Mouse (Mus musculus) midbrain, embryonic 13.5 days (tissue): Measurements from ENCODE around the gene Tmem238l. TPM values are rescaled to one million over a fixed set of nuclear protein-coding genes. Genes with fewer than 3 reads are reported as not detected.
A peak's percentile ranks its signal among the peaks of the same experiment; 100 is the strongest.

Source experiments
- ATAC-seq: fragments of 200-750 bp; cut with Nextera tagmentation; 2 replicates; pipeline ENCODE4 v1.8.0; 2017; ENCODE audit warnings: mild to moderate bottlenecking, moderate TSS enrichment, moderate library complexity
- H3K27ac ChIP-seq: fragments of 300-500 bp; sonication (generic); 2 replicates; pipeline ENCODE4 v1.5.1; 2015; ENCODE audit warnings: inconsistent platforms, mild to moderate bottlenecking, moderate library complexity
- H3K27me3 ChIP-seq: fragments of 300-500 bp; sonication (generic); 2 replicates; pipeline ENCODE4 v1.6.1; 2015; ENCODE audit warnings: mild to moderate bottlenecking, inconsistent platforms
- H3K36me3 ChIP-seq: fragments of 300-500 bp; sonication (generic); 2 replicates; pipeline ENCODE4 v1.6.1; 2015; ENCODE audit warnings: mild to moderate bottlenecking, inconsistent platforms
- H3K4me1 ChIP-seq: fragments of 300-500 bp; sonication (generic); replicated peaks from 2 replicates; pipeline ENCODE4 v1.6.1; 2015; ENCODE audit warnings: inconsistent platforms
- H3K4me2 ChIP-seq: fragments of 300-500 bp; sonication (generic); replicated peaks from 2 replicates; pipeline ENCODE4 v1.6.1; 2015; ENCODE audit warnings: moderate library complexity, mild to moderate bottlenecking, inconsistent platforms
- H3K4me3 ChIP-seq: fragments of 300-500 bp; sonication (generic); replicated peaks from 2 replicates; pipeline ENCODE4 v1.5.1; 2015; ENCODE audit warnings: mild to moderate bottlenecking, inconsistent platforms
- H3K9ac ChIP-seq: fragments of 300-500 bp; sonication (generic); replicated peaks from 2 replicates; pipeline ENCODE4 v1.6.1; 2015; ENCODE audit warnings: mild to moderate bottlenecking, inconsistent platforms
- H3K9me3 ChIP-seq: fragments of 300-500 bp; sonication (generic); 2 replicates; pipeline ENCODE4 v1.6.1; 2016; ENCODE audit warnings: mild to moderate bottlenecking, inconsistent platforms
- WGBS: fragments of 180-500 bp; shearing (Covaris S2); methylation state at CpG from one replicate; pipeline ENCODE4 v1.1.7; 2015; 5-methylcytosine and 5-hydroxymethylcytosine counted together
- polyA plus RNA-seq: library from polyadenylated mRNA; unstranded; fragments of >200 nt; fragmentation: Nextera tagmentation; extraction: Ambion mirVana; gene quantifications from 2 replicates; pipeline ENCODE4 v1.2.1, GENCODE M21; 2015

Gene Tmem238l
- polyA plus RNA-seq, 1 experiment from 2014 or later, result not detected

DNA sequence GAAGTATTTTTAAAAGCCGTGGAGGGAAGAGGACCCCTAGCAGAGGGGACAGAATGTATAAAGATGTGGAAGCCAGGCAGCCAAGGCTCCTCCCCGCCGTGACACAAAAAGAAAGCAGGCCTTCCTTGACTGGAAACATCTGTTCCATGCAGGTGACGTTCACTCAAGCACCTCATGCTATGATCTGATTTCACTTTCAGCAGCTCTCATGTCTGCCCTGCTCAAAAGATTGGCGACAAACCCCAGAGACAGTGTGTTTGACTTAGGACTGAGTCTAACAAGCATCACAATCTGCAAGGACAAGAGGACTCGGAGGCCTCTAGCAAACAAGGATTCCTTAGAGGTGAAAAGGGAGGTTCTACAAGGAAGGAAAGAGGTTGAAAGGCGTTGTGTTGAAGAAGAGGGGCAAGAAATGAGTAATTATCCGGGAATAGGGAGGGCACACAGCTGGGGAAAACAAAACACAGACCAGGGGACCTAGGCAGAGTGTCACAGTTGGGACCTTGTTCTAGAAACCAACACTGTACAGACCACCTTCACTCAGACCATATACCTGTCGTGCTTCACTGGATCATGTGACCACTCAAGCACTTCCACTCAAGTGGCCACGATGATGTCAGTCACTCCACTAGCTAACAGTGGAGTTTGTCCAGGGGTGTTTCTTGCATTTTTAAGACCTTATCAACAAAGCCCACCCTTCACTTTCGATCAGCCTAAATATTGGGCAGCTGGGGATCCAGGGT lies 27.2 kb downstream of the Tmem238l start:
- WGBS, result 65% methylated on average over 11 of the region's 11 CpGs
- Histone ChIP-seq H3K4me3 (no peak overlapping the region), H3K9me3 (no peaks in the 10 kb centered on the region), H3K4me1 (peaks cover 19% of the 10 kb centered on the region), H3K27me3 (0 out of 2 replicates have a peak, but pooled peaks cover 2% of the 10 kb centered on the region), H3K4me2 (no peak overlapping the region), H3K9ac (no peak overlapping the region), H3K27ac (peak overlapping the region; percentile 83), H3K36me3 (no peaks in the 10 kb centered on the region)
- ATAC-seq, result peak; percentile 35

DNA sequence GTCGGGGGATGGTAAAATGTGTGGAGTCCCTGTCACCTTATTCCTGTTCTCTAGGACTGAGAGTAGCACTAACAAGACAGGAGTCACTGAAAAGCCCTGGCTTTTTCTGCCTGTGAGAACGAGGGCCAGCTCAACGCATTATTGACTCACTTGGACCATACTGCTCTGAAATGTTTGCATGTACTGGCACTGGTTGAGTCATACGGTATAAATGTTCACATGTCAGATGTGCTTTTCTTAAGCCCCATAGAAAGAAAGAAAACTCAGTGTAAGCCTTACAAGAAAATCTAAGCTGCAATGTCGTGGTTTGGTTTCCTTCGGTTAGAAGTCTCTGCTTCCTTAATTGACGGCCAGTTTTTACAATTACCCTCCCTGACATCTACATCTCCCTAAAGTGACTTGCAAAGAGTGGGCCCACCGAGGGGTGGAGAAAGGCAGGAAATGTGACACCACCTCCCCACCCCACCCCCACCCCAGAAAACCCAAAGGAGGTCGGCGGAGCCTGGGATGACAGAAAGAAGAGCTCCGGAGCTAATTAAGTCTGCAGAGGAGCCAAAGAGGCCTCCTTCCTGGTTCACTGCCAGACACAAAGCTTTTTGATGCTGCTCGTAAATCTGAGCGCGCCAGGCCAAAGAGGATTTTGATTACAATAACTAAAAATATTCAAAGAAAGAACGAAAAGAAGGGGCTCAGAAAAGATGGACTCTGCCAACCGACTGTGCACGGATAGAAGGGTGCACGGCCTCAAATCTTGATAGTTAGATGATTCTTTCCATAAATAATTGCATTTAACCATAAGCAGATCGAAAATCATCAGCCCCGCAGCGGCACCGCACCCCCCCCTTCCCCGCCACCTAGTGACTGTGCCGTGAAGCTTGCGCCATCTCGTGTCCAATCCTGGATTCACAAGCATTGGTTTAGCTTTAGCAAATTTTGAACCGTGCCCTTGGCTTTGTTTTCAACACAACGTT lies 28.0 kb downstream of the Tmem238l start:
- peak overlapping the region; percentile 64 for H3K9ac ChIP-seq
- peak overlapping the region; percentile 83 for H3K27ac ChIP-seq
- peak overlapping the region; percentile 63 for H3K4me2 ChIP-seq
- ATAC-seq, result peak; percentile 75
- no peaks in the 10 kb centered on the region for H3K9me3 ChIP-seq
- peaks cover 19% of the 10 kb centered on the region for H3K4me1 ChIP-seq
- H3K36me3 ChIP-seq, result no peaks in the 10 kb centered on the region
- peak overlapping the region; percentile 40 for H3K4me3 ChIP-seq
- 3% methylated on average over 28 of the region's 28 CpGs for WGBS
- H3K27me3 ChIP-seq, result 0 out of 2 replicates have a peak, but pooled peaks cover 2% of the 10 kb centered on the region

GRCm38 (mm10) chr11:66985136-66985702 lies 28.8 kb downstream of the Tmem238l start:
- WGBS, result 26% methylated on average over 11 of the region's 11 CpGs
- no peak for ATAC-seq
- H3K9me3 ChIP-seq, result no peaks in the 10 kb centered on the region

DNA sequence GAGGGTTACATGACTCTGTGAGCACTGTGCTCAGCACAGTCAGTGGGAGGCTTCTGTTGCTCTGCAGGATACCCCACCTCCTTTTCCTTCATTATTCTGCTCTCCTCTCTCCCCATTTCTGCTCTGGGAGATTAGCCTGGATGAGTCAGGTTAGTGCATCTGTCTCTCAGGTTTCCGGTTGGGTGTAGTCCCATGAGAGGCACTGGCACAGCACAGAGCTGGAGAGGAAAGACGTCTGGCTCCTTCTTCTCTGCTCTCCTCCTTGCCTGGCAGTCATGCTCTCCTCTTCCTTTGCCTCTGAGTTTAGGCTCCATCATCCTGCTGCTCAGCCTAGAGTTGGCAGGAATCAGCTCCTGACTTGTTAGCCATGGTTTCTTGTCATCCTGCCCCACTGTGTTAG lies 35.7 kb downstream of the Tmem238l start:
- H3K9me3 ChIP-seq, result no peaks in the 10 kb centered on the region
- H3K27me3 ChIP-seq, result 0 out of 2 replicates have a peak, but pooled peaks cover 2% of the 10 kb centered on the region
- H3K4me2 ChIP-seq, result no peak overlapping the region
- ATAC-seq, result no peak
- H3K27ac ChIP-seq, result no peak overlapping the region
- no peak overlapping the region for H3K4me3 ChIP-seq
- 65% methylated on average over 2 of the region's 2 CpGs for WGBS
- H3K4me1 ChIP-seq, result no peaks in the 10 kb centered on the region
- no peak overlapping the region for H3K9ac ChIP-seq
- H3K36me3 ChIP-seq, result no peaks in the 10 kb centered on the region

More at GRCm38 (mm10) chr11:66985136-66985702, 28.8 kb downstream of the Tmem238l start:
- Histone ChIP-seq H3K4me2 (peak overlapping the region; percentile 63), H3K36me3 (no peaks in the 10 kb centered on the region), H3K27me3 (0 out of 2 replicates have a peak, but pooled peaks cover 2% of the 10 kb centered on the region), H3K9ac (peak overlapping the region; percentile 64), H3K4me3 (peak overlapping the region; percentile 40), H3K27ac (0 out of 2 replicates have a peak overlapping the region, but pooled peaks have one; percentile 83), H3K4me1 (peaks cover 19% of the 10 kb centered on the region)

DNA sequence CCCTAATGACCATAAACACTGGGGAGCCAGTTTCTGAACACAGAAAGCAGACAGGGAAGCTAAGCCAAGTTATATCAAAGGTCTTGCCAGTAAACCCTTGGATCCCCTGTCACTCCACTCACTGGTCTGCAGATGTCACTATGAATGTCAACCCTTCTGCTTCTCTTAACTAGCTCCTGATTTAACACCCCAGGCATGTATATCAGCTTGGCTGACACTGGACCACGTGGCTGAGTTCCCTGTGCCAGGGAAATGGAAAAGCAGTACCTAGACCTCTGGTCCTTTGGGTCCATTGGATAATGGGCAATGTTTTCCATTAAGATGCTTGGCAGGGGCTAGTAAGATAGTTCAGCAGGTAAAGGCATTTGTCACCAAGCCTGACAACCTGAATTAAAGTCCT lies 37.2 kb downstream of the Tmem238l start:
- 65% methylated on average over 1 of the region's 1 CpGs for WGBS
- H3K9me3 ChIP-seq, result no peaks in the 10 kb centered on the region
- H3K4me2 ChIP-seq, result no peak overlapping the region
- ATAC-seq, result no peak
- H3K27me3 ChIP-seq, result no peaks in the 10 kb centered on the region
- H3K27ac ChIP-seq, result no peak overlapping the region
- no peaks in the 10 kb centered on the region for H3K36me3 ChIP-seq
- no peak overlapping the region for H3K4me3 ChIP-seq
- H3K9ac ChIP-seq, result no peak overlapping the region
- H3K4me1 ChIP-seq, result 0 out of 2 replicates have a peak, but pooled peaks cover 2% of the 10 kb centered on the region

DNA sequence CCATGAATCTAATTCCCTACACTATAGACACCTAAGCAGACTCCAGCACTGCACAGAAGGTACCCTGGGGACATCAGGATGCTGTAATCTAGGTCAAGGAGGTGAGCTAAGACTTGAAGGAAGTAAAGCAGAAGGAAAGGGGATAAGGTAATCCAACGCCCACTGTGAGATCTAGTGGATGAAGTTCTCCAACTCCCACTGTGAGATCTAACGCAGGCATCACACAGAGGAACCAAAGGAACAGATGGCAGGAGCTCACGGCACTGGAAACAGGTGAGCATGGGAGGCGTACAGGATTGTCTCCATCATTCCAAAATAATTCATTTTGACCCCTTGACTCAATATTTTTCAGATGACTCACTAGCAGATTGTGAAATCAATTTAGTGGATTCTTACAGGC lies 40.0 kb downstream of the Tmem238l start:
- no peaks in the 10 kb centered on the region for H3K36me3 ChIP-seq
- H3K9me3 ChIP-seq, result no peaks in the 10 kb centered on the region
- peaks cover 12% of the 10 kb centered on the region for H3K4me1 ChIP-seq
- no peak overlapping the region for H3K4me3 ChIP-seq
- H3K9ac ChIP-seq, result no peak overlapping the region
- H3K27me3 ChIP-seq, result peaks cover 7% of the 10 kb centered on the region; the same call in 1 of the 2 replicates
- ATAC-seq, result no peak
- 83% methylated on average over 4 of the region's 4 CpGs for WGBS
- no peak overlapping the region for H3K27ac ChIP-seq
- no peak overlapping the region for H3K4me2 ChIP-seq

GRCm38 (mm10) chr11:66998467-66999403 lies 42.3 kb downstream of the Tmem238l start:
- Histone ChIP-seq H3K9ac (no peak overlapping the region), H3K4me2 (no peak overlapping the region), H3K27ac (no peak overlapping the region), H3K4me1 (peaks cover 22% of the 10 kb centered on the region), H3K9me3 (no peaks in the 10 kb centered on the region), H3K36me3 (no peaks in the 10 kb centered on the region), H3K4me3 (no peak overlapping the region), H3K27me3 (peaks cover 7% of the 10 kb centered on the region)
- no peak for ATAC-seq
- WGBS, result 77% methylated on average over 14 of the region's 14 CpGs

GRCm38 (mm10) chr11:67000671-67001070 lies 44.2 kb downstream of the Tmem238l start:
- peak overlapping the region; percentile 51 for H3K27ac ChIP-seq
- peaks cover 22% of the 10 kb centered on the region for H3K4me1 ChIP-seq
- H3K27me3 ChIP-seq, result peaks cover 7% of the 10 kb centered on the region
- no peaks in the 10 kb centered on the region for H3K9me3 ChIP-seq
- ATAC-seq, result 0 out of 2 replicates have a peak, but pooled peaks have one; percentile 21
- H3K36me3 ChIP-seq, result no peaks in the 10 kb centered on the region
- no peak overlapping the region for H3K9ac ChIP-seq
- WGBS, result 74% methylated on average over 4 of the region's 4 CpGs
- no peak overlapping the region for H3K4me3 ChIP-seq
- no peak overlapping the region for H3K4me2 ChIP-seq

DNA sequence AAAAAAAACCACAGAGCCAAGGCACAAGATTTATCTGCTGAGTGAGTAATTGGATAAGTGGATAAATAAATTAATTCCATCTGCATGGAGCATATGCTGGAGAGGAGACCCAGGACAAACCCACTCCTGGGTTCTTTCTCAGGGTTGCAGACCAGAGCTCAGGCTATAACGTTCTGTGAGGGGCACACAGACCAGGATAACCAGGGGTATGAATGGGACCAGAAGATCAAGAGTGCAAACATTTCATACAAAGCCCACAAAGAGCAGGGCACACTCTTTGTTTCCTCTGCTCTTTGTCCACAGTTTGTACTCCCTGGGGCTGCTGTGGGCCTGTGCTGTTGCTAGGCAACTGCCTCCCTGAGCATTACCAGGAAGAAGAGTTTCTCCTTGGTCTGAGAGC lies 45.3 kb downstream of the Tmem238l start:
- Histone ChIP-seq H3K4me2 (no peak overlapping the region), H3K27me3 (peaks cover 7% of the 10 kb centered on the region), H3K9ac (no peak overlapping the region; the same call in 1 of the 2 replicates), H3K4me3 (no peak overlapping the region), H3K36me3 (no peaks in the 10 kb centered on the region), H3K27ac (peak overlapping the region; percentile 70), H3K4me1 (peaks cover 22% of the 10 kb centered on the region), H3K9me3 (no peaks in the 10 kb centered on the region)
- 4% methylated on average over 1 of the region's 1 CpGs for WGBS
- peak; percentile 83 for ATAC-seq

GRCm38 (mm10) chr11:67002911-67003310 lies 46.5 kb downstream of the Tmem238l start:
- no peaks in the 10 kb centered on the region for H3K36me3 ChIP-seq
- no peak overlapping the region for H3K4me3 ChIP-seq
- peaks cover 7% of the 10 kb centered on the region for H3K27me3 ChIP-seq
- no peak overlapping the region for H3K27ac ChIP-seq
- H3K4me1 ChIP-seq, result peaks cover 24% of the 10 kb centered on the region
- no peaks in the 10 kb centered on the region for H3K9me3 ChIP-seq
- H3K4me2 ChIP-seq, result no peak overlapping the region
- H3K9ac ChIP-seq, result no peak overlapping the region
- ATAC-seq, result no peak
- WGBS, result 58% methylated on average over 2 of the region's 2 CpGs

DNA sequence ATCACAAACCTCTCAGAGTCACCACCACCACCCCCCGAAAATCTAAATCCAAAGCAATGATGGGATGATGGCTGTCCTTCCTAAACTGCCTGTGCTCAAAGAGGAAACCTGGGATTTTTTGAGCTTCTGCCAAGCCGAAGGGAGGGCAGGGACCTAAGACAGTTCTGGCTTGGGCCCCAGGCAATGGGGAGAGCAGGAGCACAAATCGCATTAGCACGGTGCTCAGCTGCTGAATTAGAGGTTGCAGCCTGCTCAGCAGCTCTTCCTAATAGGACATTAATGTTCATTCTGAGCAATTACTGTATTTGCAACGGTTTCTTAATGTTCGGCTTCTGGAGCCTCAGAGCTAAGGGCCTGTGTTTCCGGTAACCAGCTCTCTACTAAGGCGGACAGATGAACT lies 51.5 kb downstream of the Tmem238l start:
- ATAC-seq, result 0 out of 2 replicates have a peak, but pooled peaks have one; percentile 18
- H3K27me3 ChIP-seq, result no peaks in the 10 kb centered on the region; the same call in 1 of the 2 replicates
- H3K4me1 ChIP-seq, result peaks cover 22% of the 10 kb centered on the region
- no peak overlapping the region for H3K27ac ChIP-seq
- H3K9ac ChIP-seq, result no peak overlapping the region
- no peak overlapping the region for H3K4me3 ChIP-seq
- no peak overlapping the region for H3K4me2 ChIP-seq
- 69% methylated on average over 8 of the region's 8 CpGs for WGBS
- H3K9me3 ChIP-seq, result no peaks in the 10 kb centered on the region
- H3K36me3 ChIP-seq, result no peaks in the 10 kb centered on the region
